Mouse (Mus musculus): ENCODE data around the gene Nbea. TPM values are rescaled to one million over a fixed set of nuclear protein-coding genes. Genes with fewer than 3 reads are reported as not detected.

Nbea gene
- 19.4 and 20.5 TPM in 2 replicates for polyA plus RNA-seq (2014; fragmentation: Nextera tagmentation; extraction: Ambion mirVana)

DNA sequence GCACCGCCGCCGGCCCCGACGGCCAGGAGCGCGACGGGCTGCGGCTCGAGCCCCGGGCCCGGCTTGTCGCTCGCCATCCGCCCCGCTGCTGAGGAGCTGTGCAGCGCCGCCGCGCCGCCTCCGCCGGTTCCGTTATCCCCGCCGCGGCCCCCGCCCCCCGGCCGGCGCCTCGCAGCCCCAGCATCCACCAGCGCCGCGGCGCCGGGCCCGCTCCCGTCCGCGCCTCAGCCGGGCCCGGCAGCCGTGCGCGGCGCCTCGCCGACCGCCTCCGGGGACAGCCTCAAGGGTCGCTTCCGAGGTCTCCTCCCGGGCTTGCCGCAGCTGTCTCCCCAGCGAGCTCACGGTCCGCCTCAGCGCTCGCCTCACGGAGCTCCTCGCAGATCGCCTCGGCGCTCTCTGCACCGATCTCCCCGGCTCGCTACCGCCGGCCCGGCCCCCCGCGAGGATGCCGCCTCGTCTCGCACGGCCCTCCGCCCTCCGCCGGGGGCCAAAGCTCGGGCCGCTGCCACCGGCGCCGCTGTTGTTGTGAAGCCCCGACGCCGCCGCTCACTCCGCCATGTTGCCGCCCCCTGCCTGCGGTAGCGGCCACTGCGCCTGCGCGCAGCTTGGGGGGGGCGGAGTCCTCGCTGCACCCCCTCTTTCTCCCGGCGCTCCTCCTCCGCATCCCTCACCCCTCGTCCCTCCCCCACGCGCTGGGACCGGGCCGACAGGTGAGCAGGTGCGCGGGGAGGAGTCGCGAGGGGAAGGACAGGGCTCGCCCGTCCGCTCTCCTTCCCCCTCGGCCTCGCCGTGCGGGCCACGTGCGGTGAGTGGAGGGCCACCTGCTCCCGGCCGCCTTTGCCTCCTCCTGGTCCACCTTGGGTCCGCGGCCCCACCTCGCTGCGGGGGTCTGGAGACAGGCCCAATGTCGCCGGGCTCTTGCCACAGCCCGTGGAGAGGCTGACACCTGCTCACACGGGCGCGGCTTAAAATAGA, at the start of gene Nbea:
Gene Nbea (minus strand): TSS at position 543 of the 975 bp plus-strand sequence.
- Histone ChIP-seq H3K4me3 (ENCODE audit: low read depth, low read length) (peak within 1 kb of the TSS; percentile 91), H3K9me3 (ENCODE audit: control insufficient read depth, low read length) (no peaks in the 10 kb centered on the region), H3K36me3 (ENCODE audit: control insufficient read depth, insufficient read depth, low read length) (no peaks in the 10 kb centered on the region), H3K27ac (ENCODE audit: low read depth, low read length) (peak within 1 kb of the TSS; percentile 92), H3K4me1 (replicated peaks; ENCODE audit: control insufficient read depth, insufficient read depth, low read length) (peaks cover 5% of the 10 kb centered on the region; the same call in 1 of the 2 replicates), H3K4me2 (ENCODE audit: low read depth, low read length, severe bottlenecking) (peak within 1 kb of the TSS; percentile 85), H3K27me3 (ENCODE audit: control insufficient read depth, insufficient read depth, low read length) (no peaks in the 10 kb centered on the region), H3K9ac (ENCODE audit: low read length) (peak within 1 kb of the TSS; percentile 95)
- DNase-seq (ENCODE audit: low spot score), result peak; percentile 94
- peak; percentile 89 for ATAC-seq (replicated peaks; ENCODE audit: low FRiP score)
- under 1% methylated on average over 112 of the region's 131 CpGs for WGBS

- WGBS, result 93% methylated on average over 1 of the region's 1 CpGs
- Histone ChIP-seq H3K4me3 (ENCODE audit: low read depth, low read length) (no peak overlapping the region), H3K9ac (ENCODE audit: low read length) (no peak overlapping the region), H3K9me3 (ENCODE audit: control insufficient read depth, low read length) (no peaks in the 10 kb centered on the region), H3K4me2 (ENCODE audit: low read depth, low read length, severe bottlenecking) (no peak overlapping the region), H3K27ac (ENCODE audit: low read depth, low read length) (no peak overlapping the region), H3K36me3 (ENCODE audit: control insufficient read depth, insufficient read depth, low read length) (no peaks in the 10 kb centered on the region), H3K4me1 (replicated peaks; ENCODE audit: control insufficient read depth, insufficient read depth, low read length) (no peaks in the 10 kb centered on the region), H3K27me3 (ENCODE audit: control insufficient read depth, insufficient read depth, low read length) (no peaks in the 10 kb centered on the region)
- DNase-seq (ENCODE audit: low spot score) (no peak), ATAC-seq (replicated peaks; ENCODE audit: low FRiP score) (no peak)
Observed at GRCm38 (mm10) chr3:56229283-56229682, 45.8 kb upstream of the Nbea start.

DNA sequence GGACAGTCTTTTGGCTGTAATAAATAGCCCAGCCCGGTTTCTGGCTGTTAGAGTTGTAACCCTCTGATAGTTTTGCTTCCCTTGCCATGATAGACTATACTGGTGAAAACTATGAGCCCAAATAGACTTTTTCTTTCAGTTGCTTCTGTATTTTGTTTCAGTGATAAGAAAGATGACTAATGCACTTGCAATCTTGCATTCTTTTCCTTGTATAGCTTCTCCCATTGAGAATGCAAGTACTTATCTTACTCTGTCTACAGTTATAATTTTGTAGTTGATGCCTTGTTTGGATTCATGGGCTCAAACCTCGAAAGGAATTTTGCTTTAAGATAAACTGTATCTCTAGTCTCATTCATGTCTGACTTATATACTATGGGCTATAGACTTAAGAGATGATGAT, 32.5 kb upstream of the Nbea start:
- H3K4me3 ChIP-seq (ENCODE audit: low read depth, low read length), result no peak overlapping the region
- no peak overlapping the region for H3K4me2 ChIP-seq (ENCODE audit: low read depth, low read length, severe bottlenecking)
- H3K27ac ChIP-seq (ENCODE audit: low read depth, low read length), result no peak overlapping the region
- H3K36me3 ChIP-seq (ENCODE audit: control insufficient read depth, insufficient read depth, low read length), result no peaks in the 10 kb centered on the region
- H3K9me3 ChIP-seq (ENCODE audit: control insufficient read depth, low read length), result no peaks in the 10 kb centered on the region
- H3K4me1 ChIP-seq (replicated peaks; ENCODE audit: control insufficient read depth, insufficient read depth, low read length), result no peaks in the 10 kb centered on the region
- DNase-seq (ENCODE audit: low spot score) (no peak), ATAC-seq (replicated peaks; ENCODE audit: low FRiP score) (no peak)
- 83% methylated on average over 2 of the region's 2 CpGs for WGBS
- no peaks in the 10 kb centered on the region for H3K27me3 ChIP-seq (ENCODE audit: control insufficient read depth, insufficient read depth, low read length)
- no peak overlapping the region for H3K9ac ChIP-seq (ENCODE audit: low read length)

GRCm38 (mm10) chr3:56203968-56204367, 20.5 kb upstream of the Nbea start:
- Histone ChIP-seq H3K27me3 (ENCODE audit: control insufficient read depth, insufficient read depth, low read length) (no peaks in the 10 kb centered on the region), H3K9ac (ENCODE audit: low read length) (no peak overlapping the region), H3K4me3 (ENCODE audit: low read depth, low read length) (no peak overlapping the region), H3K27ac (ENCODE audit: low read depth, low read length) (no peak overlapping the region), H3K36me3 (ENCODE audit: control insufficient read depth, insufficient read depth, low read length) (no peaks in the 10 kb centered on the region), H3K4me1 (replicated peaks; ENCODE audit: control insufficient read depth, insufficient read depth, low read length) (no peaks in the 10 kb centered on the region), H3K4me2 (ENCODE audit: low read depth, low read length, severe bottlenecking) (no peak overlapping the region), H3K9me3 (ENCODE audit: control insufficient read depth, low read length) (no peaks in the 10 kb centered on the region)
- WGBS, result 83% methylated on average over 6 of the region's 6 CpGs
- ATAC-seq (replicated peaks; ENCODE audit: low FRiP score) (no peak), DNase-seq (ENCODE audit: low spot score) (no peak)

GRCm38 (mm10) chr3:56188238-56188637, 4.7 kb upstream of the Nbea start:
- WGBS, result 89% methylated on average over 1 of the region's 1 CpGs
- no peak for ATAC-seq (replicated peaks; ENCODE audit: low FRiP score)
- Histone ChIP-seq H3K27me3 (ENCODE audit: control insufficient read depth, insufficient read depth, low read length) (no peaks in the 10 kb centered on the region), H3K4me2 (ENCODE audit: low read depth, low read length, severe bottlenecking) (no peak overlapping the region), H3K9ac (ENCODE audit: low read length) (no peak overlapping the region), H3K27ac (ENCODE audit: low read depth, low read length) (no peak overlapping the region), H3K9me3 (ENCODE audit: control insufficient read depth, low read length) (no peaks in the 10 kb centered on the region), H3K36me3 (ENCODE audit: control insufficient read depth, insufficient read depth, low read length) (no peaks in the 10 kb centered on the region), H3K4me1 (replicated peaks; ENCODE audit: control insufficient read depth, insufficient read depth, low read length) (no peaks in the 10 kb centered on the region), H3K4me3 (ENCODE audit: low read depth, low read length) (no peak overlapping the region)
- DNase-seq (ENCODE audit: low spot score), result no peak

DNA sequence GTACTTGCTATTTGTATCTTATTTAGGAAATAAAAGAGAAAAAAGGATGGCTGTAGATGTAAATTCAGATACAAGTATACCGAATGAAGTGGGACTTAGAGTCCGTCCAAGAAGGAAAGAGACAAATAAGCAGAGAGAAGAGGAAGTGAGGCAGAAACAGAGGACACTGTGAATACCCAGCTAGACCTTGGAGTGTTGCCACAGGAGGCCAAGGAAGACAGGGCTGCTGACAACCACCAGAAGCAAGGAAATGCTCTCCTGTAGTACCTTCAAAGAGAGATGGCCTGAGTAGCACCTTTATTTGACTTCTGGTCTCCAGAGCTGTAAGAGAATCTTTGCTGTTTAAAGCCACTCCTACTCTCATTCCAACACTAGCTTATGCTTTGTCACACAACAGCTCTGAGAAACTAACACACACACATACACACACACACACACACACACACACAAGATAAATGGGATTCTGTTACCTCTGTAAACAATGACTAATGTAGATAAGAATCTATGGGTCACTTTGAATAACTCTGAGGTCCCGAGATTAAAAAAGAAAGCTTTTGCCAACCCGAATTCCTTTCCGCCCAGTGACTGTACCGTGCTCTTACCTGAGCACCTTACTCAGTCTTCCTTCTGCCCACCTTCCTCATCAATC, 3.8 kb upstream of the Nbea start:
- 79% methylated on average over 6 of the region's 6 CpGs for WGBS
- Histone ChIP-seq H3K4me1 (replicated peaks; ENCODE audit: control insufficient read depth, insufficient read depth, low read length) (no peaks in the 10 kb centered on the region), H3K9me3 (ENCODE audit: control insufficient read depth, low read length) (no peaks in the 10 kb centered on the region), H3K9ac (ENCODE audit: low read length) (no peak overlapping the region), H3K4me2 (ENCODE audit: low read depth, low read length, severe bottlenecking) (no peak overlapping the region), H3K4me3 (ENCODE audit: low read depth, low read length) (no peak overlapping the region), H3K27ac (ENCODE audit: low read depth, low read length) (no peak overlapping the region), H3K36me3 (ENCODE audit: control insufficient read depth, insufficient read depth, low read length) (no peaks in the 10 kb centered on the region), H3K27me3 (ENCODE audit: control insufficient read depth, insufficient read depth, low read length) (no peaks in the 10 kb centered on the region)
- no peak for DNase-seq (ENCODE audit: low spot score)
- no peak for ATAC-seq (replicated peaks; ENCODE audit: low FRiP score)

DNA sequence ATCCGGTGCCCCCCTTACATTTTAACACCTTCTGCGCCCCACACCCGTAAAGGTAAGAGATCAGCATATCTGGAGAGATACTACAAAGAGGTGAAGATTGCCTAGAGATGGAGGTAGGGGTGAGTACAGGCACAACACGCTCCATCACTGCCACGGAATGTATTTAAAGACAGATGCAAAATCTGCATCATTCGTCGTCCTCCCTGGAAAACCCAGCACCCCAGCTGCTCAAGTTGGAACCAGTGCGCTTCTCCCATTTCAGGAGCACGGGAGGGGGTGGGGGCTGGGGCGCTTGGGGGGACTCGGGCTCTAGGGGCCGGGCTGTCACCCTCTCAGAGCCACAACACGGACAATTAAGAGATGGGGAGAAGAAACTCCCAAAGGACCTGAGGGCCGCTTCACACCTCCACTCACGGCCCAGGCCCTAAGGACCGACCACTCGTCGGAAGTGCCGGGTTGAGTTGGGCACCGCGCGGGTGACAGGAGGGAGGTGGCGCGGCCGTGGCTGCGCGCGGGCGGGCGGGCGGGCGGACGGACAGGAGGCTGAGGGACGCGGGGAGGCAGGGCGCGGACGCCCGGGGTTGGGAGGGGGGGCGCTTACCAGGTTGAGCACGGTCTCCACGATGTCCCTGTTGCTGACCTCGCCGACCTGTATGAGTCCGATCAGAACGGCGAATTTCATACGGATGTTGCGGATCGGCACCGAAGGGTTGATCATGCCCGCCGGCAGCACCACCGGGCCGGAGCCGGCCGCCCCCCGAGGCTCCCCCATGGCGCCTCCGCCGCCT, 936 bp downstream of the Nbea start:
- peak; percentile 66 for ATAC-seq (replicated peaks; ENCODE audit: low FRiP score)
- WGBS, result 1% methylated on average over 50 of the region's 61 CpGs

DNA sequence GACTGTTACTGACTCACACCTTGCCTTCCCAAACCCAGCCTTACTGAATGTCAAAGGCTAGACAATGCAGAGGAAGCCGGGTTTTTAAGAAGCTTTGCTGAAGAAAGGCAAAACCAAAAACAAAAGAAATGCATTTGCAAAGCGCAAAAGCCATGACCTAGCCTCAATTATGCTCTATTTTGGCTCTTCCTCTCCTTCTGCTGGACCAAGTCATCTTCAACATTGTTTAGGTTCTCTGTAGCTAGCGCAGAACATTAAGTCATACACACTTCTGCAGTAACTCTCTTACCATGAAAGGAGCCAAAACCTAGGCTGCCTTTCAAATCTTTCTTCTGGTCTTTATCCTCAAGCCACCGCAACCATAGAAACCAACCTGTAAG, 1.5 kb downstream of the Nbea start:
- H3K27me3 ChIP-seq (ENCODE audit: control insufficient read depth, insufficient read depth, low read length), result no peaks in the 10 kb centered on the region
- ATAC-seq (replicated peaks; ENCODE audit: low FRiP score), result no peak
- H3K9me3 ChIP-seq (ENCODE audit: control insufficient read depth, low read length), result no peaks in the 10 kb centered on the region
- H3K9ac ChIP-seq (ENCODE audit: low read length), result peak overlapping the region; percentile 95
- no peak for DNase-seq (ENCODE audit: low spot score)
- H3K4me1 ChIP-seq (replicated peaks; ENCODE audit: control insufficient read depth, insufficient read depth, low read length), result peaks cover 5% of the 10 kb centered on the region; the same call in 1 of the 2 replicates
- no peaks in the 10 kb centered on the region for H3K36me3 ChIP-seq (ENCODE audit: control insufficient read depth, insufficient read depth, low read length)
- 5% methylated on average over 4 of the region's 4 CpGs for WGBS
- H3K4me2 ChIP-seq (ENCODE audit: low read depth, low read length, severe bottlenecking), result peak overlapping the region; percentile 85
- H3K4me3 ChIP-seq (ENCODE audit: low read depth, low read length), result peak overlapping the region; percentile 91
- no peak overlapping the region for H3K27ac ChIP-seq (ENCODE audit: low read depth, low read length)

More for the DNA sequence above, 936 bp downstream of the Nbea start:
- Histone ChIP-seq H3K27ac (ENCODE audit: low read depth, low read length) (peak overlapping the region; percentile 92), H3K4me2 (ENCODE audit: low read depth, low read length, severe bottlenecking) (peak overlapping the region; percentile 85), H3K4me1 (replicated peaks; ENCODE audit: control insufficient read depth, insufficient read depth, low read length) (peaks cover 5% of the 10 kb centered on the region; the same call in 1 of the 2 replicates), H3K9me3 (ENCODE audit: control insufficient read depth, low read length) (no peaks in the 10 kb centered on the region), H3K36me3 (ENCODE audit: control insufficient read depth, insufficient read depth, low read length) (no peaks in the 10 kb centered on the region), H3K9ac (ENCODE audit: low read length) (peak overlapping the region; percentile 95), H3K27me3 (ENCODE audit: control insufficient read depth, insufficient read depth, low read length) (no peaks in the 10 kb centered on the region), H3K4me3 (ENCODE audit: low read depth, low read length) (peak overlapping the region; percentile 91)
- DNase-seq (ENCODE audit: low spot score), result peak; percentile 76

Measured in forebrain, embryonic 11.5 days (tissue).